Mouse (Mus musculus) gastrocnemius, adult 2 months (tissue): ENCODE measurements around the gene Dll4. TPM values are rescaled to one million over a fixed set of nuclear protein-coding genes. Genes with fewer than 3 reads are reported as not detected.

Experiments used
- DNase-seq: peaks from one replicate; pipeline ENCODE4 v3.0.0; 2022
- H3K27ac ChIP-seq: fragments of 200-600 bp; 2 replicates; pipeline ENCODE4 v1.8.1; 2022; ENCODE audit warnings: mild to moderate bottlenecking
- H3K4me3 ChIP-seq: fragments of 200-600 bp; 2 replicates; pipeline ENCODE4 v1.8.1; 2022; ENCODE audit warnings: mild to moderate bottlenecking, moderate library complexity
- CTCF ChIP-seq: fragments of 200-600 bp; IDR thresholded peaks from 2 replicates; pipeline ENCODE4 v1.8.1; 2022; ENCODE audit warnings: antibody characterized with exemption, mild to moderate bottlenecking, moderate library complexity
- intact Hi-C: fragments of 180-260 bp; cut with DNase I; formaldehyde crosslinking; loops from one replicate; pipeline ENCODE4 v1.15.1; 2025
- long read RNA-seq, 2 experiments: library from polyadenylated mRNA; stranded (forward); transcript quantifications; one replicate each; pipeline ENCODE4 v2.0.0; 2021
- total RNA-seq, 2 experiments: library from RNA; stranded (reverse); gene quantifications; 2 replicates each; pipeline ENCODE4 v1.2.3; 2021

The Dll4 gene
- 1 to 10 TPM; 3.8 to 4.8 TPM for total RNA-seq
- long read RNA-seq, experiment 1, transcript Dll4-201 (11 exons, 3,747 nt): major isoform, 6 of 7 reads
- long read RNA-seq, experiment 1, partial matches to known transcripts: 0 of 7 reads
- long read RNA-seq, experiment 1, other reads (novel, unspliced or antisense): 1 of 7 reads
- long read RNA-seq, experiment 2, transcript Dll4-201 (11 exons, 3,747 nt): major isoform, 6 of 7 reads
- long read RNA-seq, experiment 2, partial matches to known transcripts: 1 of 7 reads
- long read RNA-seq, experiment 2, other reads (novel, unspliced or antisense): 0 of 7 reads

DNA sequence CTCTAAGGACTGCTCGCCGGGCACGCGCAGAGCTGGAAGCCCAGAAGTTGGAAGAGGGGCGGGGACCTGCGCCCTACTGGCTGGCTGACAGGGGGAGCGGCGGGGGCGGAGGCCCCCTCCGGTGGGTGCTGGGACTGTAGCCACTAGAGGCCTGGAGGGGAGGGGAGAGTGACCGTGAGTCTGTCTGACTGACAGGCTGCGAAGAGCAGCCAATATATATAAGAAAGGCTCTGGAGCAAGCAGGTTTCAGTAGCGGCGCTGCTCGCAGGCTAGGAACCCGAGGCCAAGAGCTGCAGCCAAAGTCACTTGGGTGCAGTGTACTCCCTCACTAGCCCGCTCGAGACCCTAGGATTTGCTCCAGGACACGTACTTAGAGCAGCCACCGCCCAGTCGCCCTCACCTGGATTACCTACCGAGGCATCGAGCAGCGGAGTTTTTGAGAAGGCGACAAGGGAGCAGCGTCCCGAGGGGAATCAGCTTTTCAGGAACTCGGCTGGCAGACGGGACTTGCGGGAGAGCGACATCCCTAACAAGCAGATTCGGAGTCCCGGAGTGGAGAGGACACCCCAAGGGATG, at the start of gene Dll4:
TSS of gene Dll4 (plus strand) at position 217 of the 576 bp plus-strand sequence.
- Histone ChIP-seq H3K4me3 (peak within 1 kb of the TSS; percentile 81), H3K27ac (peak within 1 kb of the TSS; percentile 83)
- intact Hi-C loops: loop anchor here (1.0 kb wide), 1 partner anchor 25 kb away; no protein-coding TSS in a partner anchor
- DNase-seq: peak; percentile 69
- peak; percentile 32 for TF ChIP-seq CTCF

GRCm38 (mm10) chr2:119276926-119277325, 48.7 kb upstream of the Dll4 start:
- no peak for TF ChIP-seq CTCF
- no peak overlapping the region for H3K4me3 ChIP-seq
- intact Hi-C loops: no loop called here

DNA sequence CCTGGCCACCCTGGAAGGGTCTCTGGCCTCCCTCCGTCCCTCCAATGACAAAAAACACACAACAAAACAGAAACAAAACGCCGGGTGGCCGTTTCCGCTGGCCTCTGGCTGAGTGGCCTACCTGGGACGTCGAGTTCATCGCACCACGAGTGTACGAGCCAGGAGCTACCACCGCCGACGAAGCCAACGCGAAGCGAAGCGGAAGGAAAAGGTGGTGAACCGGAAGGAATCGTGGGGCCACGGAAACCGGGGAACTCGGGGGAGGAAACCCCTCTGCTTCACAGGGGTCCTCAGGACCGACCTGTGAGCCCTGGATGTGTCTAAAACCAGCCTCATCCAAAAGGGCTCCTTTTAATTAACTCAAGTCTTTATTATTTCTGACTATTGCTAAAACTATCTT, 47.8 kb upstream of the Dll4 start:
- intact Hi-C loops: no loop called here
- Histone ChIP-seq H3K4me3 (no peak overlapping the region), H3K27ac (no peak overlapping the region)
- no peak for DNase-seq
- no peak for TF ChIP-seq CTCF

More at GRCm38 (mm10) chr2:119276926-119277325, 48.7 kb upstream of the Dll4 start:
- DNase-seq: no peak
- H3K27ac ChIP-seq: no peak overlapping the region

DNA sequence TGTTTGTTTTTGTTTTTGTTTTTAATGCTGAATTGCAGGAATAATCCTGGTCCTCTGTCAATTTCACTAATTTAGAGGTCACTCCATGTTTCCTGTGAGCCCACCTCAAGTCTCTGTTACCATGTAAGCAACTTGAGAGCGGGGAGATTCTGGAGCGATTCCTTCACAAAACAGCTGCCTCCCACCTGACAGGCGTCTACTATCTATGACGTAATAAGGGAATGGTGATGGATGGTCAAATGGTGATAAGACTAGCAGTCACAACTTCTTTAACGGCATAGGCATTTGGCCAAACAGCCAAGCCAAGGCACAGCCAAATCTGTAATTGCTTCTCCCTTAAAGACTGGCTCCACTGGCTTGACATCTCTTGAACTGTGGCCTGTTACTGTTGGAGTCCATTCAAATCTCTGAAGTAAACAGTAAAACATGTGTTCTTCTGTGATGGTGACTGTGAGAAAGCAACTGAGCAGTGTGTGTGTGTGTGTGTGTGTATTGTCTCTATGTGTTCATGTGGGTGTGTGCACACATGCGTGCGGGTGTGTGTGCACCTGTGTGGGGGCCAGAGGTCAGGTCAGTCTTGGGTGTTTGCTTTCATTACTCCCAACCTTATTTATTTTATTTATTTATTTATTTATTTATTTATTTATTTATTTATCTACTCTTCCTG, 43.6 kb upstream of the Dll4 start:
- DNase-seq: no peak
- TF ChIP-seq CTCF: no peak
- intact Hi-C loops: loop anchor here (10.0 kb wide), 1 partner anchor 247 kb away; the partner anchor contains the start of gene Rpusd2
- Histone ChIP-seq H3K27ac (no peak overlapping the region), H3K4me3 (no peak overlapping the region)

GRCm38 (mm10) chr2:119287372-119287771, 38.2 kb upstream of the Dll4 start:
- H3K27ac ChIP-seq: no peak overlapping the region
- no peak for DNase-seq
- intact Hi-C loops: loop anchor here (10.0 kb wide), 1 partner anchor 253 kb away; the partner anchor contains the start of gene Rpusd2
- no peak overlapping the region for H3K4me3 ChIP-seq
- TF ChIP-seq CTCF: no peak

DNA sequence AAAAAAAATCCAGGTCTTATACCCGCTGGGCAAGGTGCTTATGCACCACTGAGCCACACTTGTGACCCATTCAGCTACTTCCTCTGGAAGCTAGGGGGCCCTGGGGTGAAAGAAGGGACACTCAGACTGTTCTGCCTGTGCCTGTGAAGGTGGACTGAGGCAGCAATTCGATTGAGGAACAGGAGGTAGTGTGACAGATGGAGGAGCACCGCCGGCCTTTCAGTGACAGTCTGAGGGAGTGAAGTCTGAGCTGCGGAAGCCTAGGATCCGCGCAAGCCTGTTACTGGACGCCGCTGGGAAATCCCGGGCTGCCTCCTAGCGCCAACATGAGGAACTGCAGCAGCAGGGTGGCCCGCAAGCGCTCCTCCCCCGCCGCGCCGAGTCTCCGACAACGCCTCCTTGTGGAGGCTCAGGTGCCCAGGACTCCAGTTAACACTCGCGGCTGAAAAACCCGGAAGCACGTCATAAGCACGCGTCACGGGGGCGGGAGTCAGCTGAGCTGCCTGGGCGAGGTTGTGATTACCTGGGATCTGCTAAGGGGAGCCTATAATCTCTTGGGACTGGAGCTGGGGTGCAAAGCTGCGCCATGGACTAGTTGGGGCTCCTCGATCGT, 37.2 kb upstream of the Dll4 start, which contains the start of gene Vps18:
TSS of gene Vps18 (plus strand) at position 471 of the 613 bp plus-strand sequence.
- peak; percentile 98 for DNase-seq
- Histone ChIP-seq H3K27ac (peak within 1 kb of the TSS; percentile 93), H3K4me3 (peak within 1 kb of the TSS; percentile 94)
- intact Hi-C loops: loop anchor here (1.0 to 10.0 kb wide), 2 partner anchors 37 to 254 kb away; partner anchors contain the start of gene Rpusd2
- no peak for TF ChIP-seq CTCF

DNA sequence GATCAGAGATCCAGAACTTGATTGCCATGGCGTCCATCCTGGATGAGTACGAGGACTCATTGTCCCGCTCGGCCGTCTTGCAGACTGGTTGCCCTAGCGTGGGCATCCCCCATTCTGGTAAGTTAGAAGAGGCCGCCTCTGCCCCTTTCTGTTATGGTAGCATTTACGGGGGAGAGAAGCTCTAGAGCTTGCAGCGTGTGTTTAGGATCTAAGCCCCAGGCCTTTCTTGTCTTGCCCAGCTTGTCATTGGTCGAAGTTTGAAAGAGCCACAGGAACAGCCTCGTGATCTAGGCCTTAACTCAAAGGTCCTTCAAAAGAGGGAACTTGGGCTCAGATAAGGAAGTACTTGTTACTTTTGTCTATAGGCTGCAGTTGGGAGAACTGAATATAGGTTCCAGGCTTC, 36.6 kb upstream of the Dll4 start:
- intact Hi-C loops: loop anchor here (10.0 kb wide), 1 partner anchor 254 kb away; the partner anchor contains the start of gene Rpusd2
- peak overlapping the region; percentile 93 for H3K27ac ChIP-seq
- DNase-seq: peak; percentile 42
- no peak for TF ChIP-seq CTCF
- peak overlapping the region; percentile 94 for H3K4me3 ChIP-seq

DNA sequence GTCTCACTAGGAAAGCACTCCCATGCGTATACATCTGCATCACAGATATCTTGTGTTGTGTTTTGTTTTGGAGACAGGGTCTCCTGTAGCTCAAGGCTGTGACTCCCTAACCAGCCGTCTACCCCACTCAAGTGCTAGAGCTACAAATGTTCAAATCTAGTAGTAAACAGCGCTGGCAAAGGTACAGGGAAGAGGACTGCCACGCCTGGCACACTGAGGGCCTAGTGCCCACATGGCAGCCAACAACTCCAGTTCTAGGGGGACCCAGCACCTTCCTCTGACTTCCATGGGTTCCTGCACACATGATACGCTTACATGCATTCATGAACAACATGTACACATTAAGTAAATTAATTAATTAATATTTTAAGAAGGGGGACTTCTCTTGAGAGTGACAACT, 33.3 kb upstream of the Dll4 start:
- Histone ChIP-seq H3K27ac (no peak overlapping the region), H3K4me3 (no peak overlapping the region)
- no peak for TF ChIP-seq CTCF
- no peak for DNase-seq
- intact Hi-C loops: no loop called here

GRCm38 (mm10) chr2:119292852-119293251, 32.7 kb upstream of the Dll4 start:
- DNase-seq: no peak
- Histone ChIP-seq H3K4me3 (no peak overlapping the region), H3K27ac (no peak overlapping the region)
- intact Hi-C loops: no loop called here
- no peak for TF ChIP-seq CTCF

GRCm38 (mm10) chr2:119293311-119293710, 32.3 kb upstream of the Dll4 start:
- DNase-seq: no peak
- no peak for TF ChIP-seq CTCF
- Histone ChIP-seq H3K27ac (no peak overlapping the region), H3K4me3 (no peak overlapping the region)
- intact Hi-C loops: no loop called here

GRCm38 (mm10) chr2:119293776-119294390, 31.7 kb upstream of the Dll4 start:
- TF ChIP-seq CTCF: no peak
- Histone ChIP-seq H3K4me3 (no peak overlapping the region), H3K27ac (no peak overlapping the region)
- intact Hi-C loops: no loop called here
- DNase-seq: no peak

DNA sequence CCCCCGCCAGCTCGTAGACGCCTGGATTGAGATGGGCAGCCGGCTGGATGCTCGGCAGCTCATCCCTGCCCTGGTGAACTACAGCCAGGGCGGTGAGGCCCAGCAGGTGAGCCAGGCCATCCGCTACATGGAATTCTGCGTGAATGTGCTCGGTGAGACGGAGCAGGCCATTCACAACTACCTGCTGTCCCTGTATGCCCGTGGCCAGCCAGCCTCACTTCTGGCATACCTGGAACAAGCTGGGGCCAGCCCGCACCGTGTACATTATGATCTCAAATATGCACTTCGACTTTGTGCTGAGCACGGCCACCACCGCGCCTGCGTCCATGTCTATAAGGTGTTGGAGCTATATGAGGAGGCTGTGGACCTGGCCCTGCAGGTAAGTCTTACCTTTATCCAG, 31.2 kb upstream of the Dll4 start:
- intact Hi-C loops: no loop called here
- no peak for TF ChIP-seq CTCF

More for the DNA sequence above, 31.2 kb upstream of the Dll4 start:
- H3K4me3 ChIP-seq: no peak overlapping the region
- DNase-seq: no peak
- no peak overlapping the region for H3K27ac ChIP-seq
